Mouse (Mus musculus): ENCODE results near the gene Ppm1e. TPM values are rescaled to one million over a fixed set of nuclear protein-coding genes. Genes with fewer than 3 reads are reported as not detected.

Gene Ppm1e
- polyA plus RNA-seq, 1 experiment, result 50.9 TPM

GRCm38 (mm10) chr11:87227056-87227455 lies 131.8 kb downstream of the Ppm1e start:
- no peak for DNase-seq (ENCODE audit: low read depth)
- TF ChIP-seq CTCF (IDR thresholded peaks at IDR 0.05; ENCODE audit: borderline replicate concordance, extremely low read depth, insufficient read depth, insufficient read length) (no peak), POLR2A (IDR thresholded peaks at IDR 0.05; ENCODE audit: borderline replicate concordance, extremely low read depth, insufficient read depth, insufficient read length, poor library complexity, severe bottlenecking) (no peak)

DNA sequence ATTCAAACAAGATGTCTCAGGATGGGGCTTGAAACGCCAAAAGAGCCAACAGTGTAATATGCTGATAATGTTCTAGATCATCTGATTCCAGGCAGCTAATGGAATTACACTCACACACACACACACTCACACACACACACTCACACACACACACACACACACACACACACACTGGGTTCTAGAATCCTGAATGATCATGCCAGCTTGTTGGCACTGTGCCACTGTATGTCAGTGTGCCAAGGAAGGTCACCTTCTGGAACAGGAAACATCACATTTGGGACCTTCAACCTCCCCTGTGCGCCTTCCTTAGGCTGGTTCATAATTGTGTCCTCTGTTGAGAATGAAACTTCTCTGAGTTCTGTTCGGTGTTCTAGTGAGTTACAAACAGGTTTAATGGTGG lies 136.1 kb downstream of the Ppm1e start:
- TF ChIP-seq POLR2A (IDR thresholded peaks at IDR 0.05; ENCODE audit: borderline replicate concordance, extremely low read depth, insufficient read depth, insufficient read length, poor library complexity, severe bottlenecking) (no peak), CTCF (IDR thresholded peaks at IDR 0.05; ENCODE audit: borderline replicate concordance, extremely low read depth, insufficient read depth, insufficient read length) (no peak)
- DNase-seq (ENCODE audit: low read depth), result no peak

DNA sequence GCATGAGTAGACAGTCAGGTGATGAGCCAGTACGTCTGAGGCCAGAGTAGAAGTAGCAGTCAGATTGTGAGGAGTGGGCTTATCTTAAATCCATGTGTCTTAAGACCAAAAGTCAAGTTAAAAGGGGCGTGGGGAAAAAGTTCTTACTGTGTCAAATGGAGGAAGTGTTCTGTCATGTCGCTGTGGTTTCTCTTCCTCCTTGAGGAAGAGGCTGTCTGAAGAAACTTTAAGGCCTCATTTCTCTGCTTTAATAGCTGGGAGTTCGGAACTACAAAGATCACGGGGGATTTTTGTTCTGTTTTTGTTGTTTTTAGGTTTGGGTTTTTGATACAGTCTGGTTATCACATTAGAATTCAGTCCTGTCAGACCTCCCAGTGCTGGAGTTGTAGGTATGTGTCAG lies 146.5 kb downstream of the Ppm1e start:
- no peak for DNase-seq (ENCODE audit: low read depth)
- TF ChIP-seq CTCF (IDR thresholded peaks at IDR 0.05; ENCODE audit: borderline replicate concordance, extremely low read depth, insufficient read depth, insufficient read length) (no peak), POLR2A (IDR thresholded peaks at IDR 0.05; ENCODE audit: borderline replicate concordance, extremely low read depth, insufficient read depth, insufficient read length, poor library complexity, severe bottlenecking) (no peak)

Other genes starting within 250 kb of the Ppm1e start
- 48.1 and 65.3 TPM in 2 replicates for gene Ska2, start 249.8 kb downstream of the Ppm1e start, polyA plus RNA-seq (2012; rRNA removed)
- 41.8 and 63.4 TPM in 2 replicates for gene Trim37, start 231.9 kb downstream of the Ppm1e start, polyA plus RNA-seq (2012; rRNA removed)
- 5.9 and 7.6 TPM in 2 replicates for gene Rad51c, start 45.9 kb upstream of the Ppm1e start, polyA plus RNA-seq (2012; rRNA removed)
- gene Tex14, start 46.0 kb upstream of the Ppm1e start, polyA plus RNA-seq (2012; rRNA removed), result 0.32 and 1.1 TPM in 2 replicates
- gene Gm11492, start 207.6 kb upstream of the Ppm1e start, polyA plus RNA-seq (2012; rRNA removed), result not detected in 2 replicates
- 17.0 and 19.4 TPM in 2 replicates for gene Sept4, start 209.9 kb upstream of the Ppm1e start, polyA plus RNA-seq (2012; rRNA removed)
- 72.7 and 80.3 TPM in 2 replicates for gene Mtmr4, start 233.1 kb upstream of the Ppm1e start, polyA plus RNA-seq (2012; rRNA removed)